Mouse (Mus musculus) stomach, embryonic 16.5 days (tissue): ENCODE data around the gene Fam92b. TPM values are rescaled to one million over a fixed set of nuclear protein-coding genes. Genes with fewer than 3 reads are reported as not detected.

Experiments
- ATAC-seq: fragments of 200-750 bp; cut with Nextera tagmentation; 2 replicates; pipeline ENCODE4 v1.8.0; 2017; ENCODE audit warnings: moderate number of reproducible peaks, moderate TSS enrichment; ENCODE audit not compliant: insufficient read depth, low FRiP score
- H3K27ac ChIP-seq: fragments of 300-500 bp; sonication (generic); 2 replicates; pipeline ENCODE4 v1.5.1; 2014; ENCODE audit warnings: low read length
- H3K27me3 ChIP-seq: fragments of 300-500 bp; sonication (generic); 2 replicates; pipeline ENCODE4 v1.6.1; 2014; ENCODE audit warnings: low read length, control low read depth, mixed read lengths; ENCODE audit not compliant: control insufficient read depth, insufficient read depth
- H3K36me3 ChIP-seq: fragments of 300-500 bp; sonication (generic); 2 replicates; pipeline ENCODE4 v1.6.1; 2014; ENCODE audit warnings: low read length; ENCODE audit not compliant: control insufficient read depth, insufficient read depth
- H3K4me1 ChIP-seq: fragments of 300-500 bp; sonication (generic); 2 replicates; pipeline ENCODE4 v1.6.1; 2014; ENCODE audit warnings: low read length, control low read depth, mixed read lengths; ENCODE audit not compliant: control insufficient read depth, insufficient read depth
- H3K4me2 ChIP-seq: fragments of 300-500 bp; sonication (generic); 2 replicates; pipeline ENCODE4 v1.6.1; 2014; ENCODE audit warnings: low read depth, low read length, mixed read lengths
- H3K4me3 ChIP-seq: fragments of 300-500 bp; sonication (generic); replicated peaks from 2 replicates; pipeline ENCODE4 v1.5.1; 2014; ENCODE audit warnings: mild to moderate bottlenecking, low read length
- H3K9ac ChIP-seq: fragments of 300-500 bp; sonication (generic); 2 replicates; pipeline ENCODE4 v1.6.1; 2014; ENCODE audit warnings: low read length
- H3K9me3 ChIP-seq: fragments of 300-500 bp; sonication (generic); replicated peaks from 2 replicates; pipeline ENCODE4 v1.6.1; 2016; ENCODE audit warnings: low read length, control low read depth; ENCODE audit not compliant: control insufficient read depth
- WGBS: fragments of 180-500 bp; shearing (Covaris S2); extraction: QIAGEN DNeasy Blood & Tissue Kit; methylation state at CpG from one replicate; pipeline ENCODE4 v1.1.7; 2014; 5-methylcytosine and 5-hydroxymethylcytosine counted together
- polyA plus RNA-seq: library from polyadenylated mRNA; unstranded; fragments of >200 nt; fragmentation: Nextera tagmentation; extraction: Ambion mirVana; gene quantifications from 2 replicates; pipeline ENCODE4 v1.2.1, GENCODE M21; 2015

The Fam92b gene
- polyA plus RNA-seq, 1 experiment from 2014 or later = 0.72 TPM

DNA sequence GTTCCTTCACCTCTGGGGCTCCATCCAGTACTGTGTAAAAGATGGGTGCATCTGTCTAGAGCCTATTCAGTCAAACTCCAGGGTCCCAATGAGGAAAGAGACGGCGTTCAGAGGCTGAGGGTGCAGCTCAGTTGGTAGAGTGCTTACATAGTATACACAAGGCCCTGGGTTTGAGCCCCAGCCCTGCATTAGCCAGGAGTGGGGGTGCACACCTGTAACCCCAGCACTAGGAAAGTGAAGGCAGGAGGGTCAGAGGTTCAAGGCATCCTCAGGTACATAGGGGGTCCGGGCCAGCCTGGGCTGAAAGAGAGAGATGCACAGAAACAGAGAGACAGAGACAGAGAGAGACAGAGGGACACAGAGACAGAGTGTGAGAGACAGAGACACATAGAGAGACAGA is 36.0 kb upstream of the Fam92b start:
- H3K4me3 ChIP-seq = no peak overlapping the region
- H3K27ac ChIP-seq = no peak overlapping the region
- peaks cover 36% of the 10 kb centered on the region for H3K4me1 ChIP-seq
- ATAC-seq = no peak
- 89% methylated on average over 3 of the region's 3 CpGs for WGBS
- no peak overlapping the region for H3K4me2 ChIP-seq
- H3K36me3 ChIP-seq = no peaks in the 10 kb centered on the region
- no peaks in the 10 kb centered on the region for H3K27me3 ChIP-seq
- H3K9me3 ChIP-seq = no peaks in the 10 kb centered on the region
- no peak overlapping the region for H3K9ac ChIP-seq

- Histone ChIP-seq H3K4me1 (peaks cover 33% of the 10 kb centered on the region), H3K27me3 (no peaks in the 10 kb centered on the region), H3K9me3 (no peaks in the 10 kb centered on the region), H3K4me2 (no peak overlapping the region), H3K4me3 (no peak overlapping the region), H3K36me3 (no peaks in the 10 kb centered on the region), H3K9ac (no peak overlapping the region), H3K27ac (no peak overlapping the region)
- 89% methylated on average over 7 of the region's 7 CpGs for whole genome bisulfite sequencing
- ATAC-seq = no peak
Observed at GRCm38 (mm10) chr8:120212596-120212995, 35.3 kb upstream of the Fam92b start.

GRCm38 (mm10) chr8:120211345-120211744 is 34.1 kb upstream of the Fam92b start:
- no peaks in the 10 kb centered on the region for H3K36me3 ChIP-seq
- no peak overlapping the region for H3K4me2 ChIP-seq
- no peak overlapping the region for H3K4me3 ChIP-seq
- peaks cover 23% of the 10 kb centered on the region for H3K4me1 ChIP-seq
- H3K9ac ChIP-seq = 0 out of 2 replicates have a peak overlapping the region, but pooled peaks have one; percentile 13
- WGBS = 20% methylated on average over 3 of the region's 4 CpGs
- H3K27me3 ChIP-seq = no peaks in the 10 kb centered on the region
- ATAC-seq = no peak
- H3K27ac ChIP-seq = no peak overlapping the region
- no peaks in the 10 kb centered on the region for H3K9me3 ChIP-seq

DNA sequence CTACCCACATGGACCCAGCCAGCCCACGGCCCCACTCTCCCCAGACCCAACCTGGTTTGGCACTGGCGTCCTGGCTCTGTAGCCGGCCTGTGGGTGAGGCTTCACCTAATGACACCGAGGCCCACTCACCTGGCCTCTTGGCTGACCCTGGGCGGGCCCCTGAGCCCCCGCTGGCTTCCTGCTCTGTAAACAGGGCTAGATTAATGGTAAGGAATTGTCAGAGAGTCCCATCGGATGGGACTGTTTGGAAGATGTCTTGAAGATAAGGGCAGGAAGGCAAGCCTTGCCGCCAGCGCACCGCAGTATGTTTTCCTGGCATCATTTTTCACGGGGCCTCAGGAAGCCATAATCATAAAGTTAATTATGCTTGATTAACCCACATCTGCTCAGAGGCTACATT is 30.8 kb upstream of the Fam92b start:
- Histone ChIP-seq H3K4me3 (no peak overlapping the region), H3K9ac (no peak overlapping the region), H3K27ac (no peak overlapping the region), H3K27me3 (no peaks in the 10 kb centered on the region), H3K4me1 (peaks cover 22% of the 10 kb centered on the region), H3K9me3 (no peaks in the 10 kb centered on the region), H3K4me2 (no peak overlapping the region), H3K36me3 (no peaks in the 10 kb centered on the region)
- no peak for ATAC-seq
- WGBS = 30% methylated on average over 11 of the region's 11 CpGs

GRCm38 (mm10) chr8:120207364-120207763 is 30.1 kb upstream of the Fam92b start:
- peaks cover 23% of the 10 kb centered on the region for H3K4me1 ChIP-seq
- H3K4me3 ChIP-seq = no peak overlapping the region
- ATAC-seq = no peak
- H3K9me3 ChIP-seq = no peaks in the 10 kb centered on the region
- no peak overlapping the region for H3K27ac ChIP-seq
- H3K4me2 ChIP-seq = no peak overlapping the region
- H3K27me3 ChIP-seq = no peaks in the 10 kb centered on the region
- no peaks in the 10 kb centered on the region for H3K36me3 ChIP-seq
- H3K9ac ChIP-seq = no peak overlapping the region
- 86% methylated on average over 8 of the region's 8 CpGs for WGBS

DNA sequence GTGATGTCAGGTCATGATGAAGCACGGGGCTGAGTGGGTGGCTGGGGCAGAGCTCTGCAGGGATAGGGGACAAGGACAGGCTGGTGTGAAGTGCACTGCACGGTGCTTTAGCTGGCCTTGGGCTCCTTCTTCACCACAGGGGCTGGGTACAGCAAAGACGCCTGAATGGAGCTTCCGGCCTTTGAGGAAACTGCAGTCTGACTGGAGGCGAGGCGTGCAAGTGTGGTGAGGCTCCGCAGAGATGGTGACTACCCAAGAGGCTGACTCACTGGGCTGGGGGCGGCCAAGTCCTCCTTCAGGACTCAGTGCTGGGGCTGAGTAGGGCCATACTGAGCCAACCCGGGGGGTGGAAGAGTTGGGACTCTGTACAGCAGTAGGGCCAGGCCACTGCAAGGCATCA is 28.6 kb upstream of the Fam92b start:
- Histone ChIP-seq H3K4me1 (peaks cover 19% of the 10 kb centered on the region), H3K27me3 (no peaks in the 10 kb centered on the region), H3K4me3 (no peak overlapping the region), H3K9ac (no peak overlapping the region), H3K36me3 (no peaks in the 10 kb centered on the region), H3K4me2 (no peak overlapping the region), H3K9me3 (no peaks in the 10 kb centered on the region), H3K27ac (peak overlapping the region; percentile 38; the same call in 1 of the 2 replicates)
- no peak for ATAC-seq
- WGBS = 79% methylated on average over 9 of the region's 9 CpGs

GRCm38 (mm10) chr8:120204736-120205360 is 27.6 kb upstream of the Fam92b start:
- H3K36me3 ChIP-seq = no peaks in the 10 kb centered on the region
- peaks cover 4% of the 10 kb centered on the region; the same call in 1 of the 2 replicates for H3K9me3 ChIP-seq
- no peaks in the 10 kb centered on the region for H3K27me3 ChIP-seq
- no peak overlapping the region for H3K9ac ChIP-seq
- H3K4me2 ChIP-seq = no peak overlapping the region
- H3K4me3 ChIP-seq = no peak overlapping the region
- H3K27ac ChIP-seq = peak overlapping the region; percentile 60
- 60% methylated on average over 7 of the region's 7 CpGs for WGBS
- H3K4me1 ChIP-seq = peaks cover 13% of the 10 kb centered on the region
- ATAC-seq = peak; percentile 35; the same call in 1 of the 2 replicates

GRCm38 (mm10) chr8:120202546-120202945 is 25.3 kb upstream of the Fam92b start:
- peak; percentile 58 for ATAC-seq
- Histone ChIP-seq H3K4me1 (peaks cover 13% of the 10 kb centered on the region), H3K27me3 (no peaks in the 10 kb centered on the region), H3K4me3 (no peak overlapping the region), H3K9ac (no peak overlapping the region), H3K4me2 (no peak overlapping the region), H3K9me3 (peaks cover 8% of the 10 kb centered on the region; the same call in 1 of the 2 replicates), H3K27ac (peak overlapping the region; percentile 23; the same call in 1 of the 2 replicates), H3K36me3 (no peaks in the 10 kb centered on the region)
- 42% methylated on average over 3 of the region's 3 CpGs for WGBS

- H3K4me1 ChIP-seq = peaks cover 13% of the 10 kb centered on the region
- H3K27me3 ChIP-seq = no peaks in the 10 kb centered on the region
- H3K9ac ChIP-seq = no peak overlapping the region
- no peak for ATAC-seq
- 75% methylated on average over 6 of the region's 6 CpGs for WGBS
- no peak overlapping the region for H3K27ac ChIP-seq
- H3K4me2 ChIP-seq = no peak overlapping the region
- no peaks in the 10 kb centered on the region for H3K36me3 ChIP-seq
- H3K4me3 ChIP-seq = no peak overlapping the region
- peaks cover 8% of the 10 kb centered on the region; the same call in 1 of the 2 replicates for H3K9me3 ChIP-seq
Observed at GRCm38 (mm10) chr8:120201351-120201750, 24.1 kb upstream of the Fam92b start.
